Mouse (Mus musculus): ENCODE data around the gene Pfdn6.

- no peak for TF ChIP-seq CTCF (IDR thresholded peaks at IDR 0.05; ENCODE audit: borderline replicate concordance, insufficient read depth, low read depth, low read length)
- no peak for TF ChIP-seq POLR2A (IDR thresholded peaks at IDR 0.05; ENCODE audit: borderline replicate concordance, insufficient read depth, low read length)
Observed at GRCm38 (mm10) chr17:33948090-33948904, 8.2 kb upstream of the Pfdn6 start.
